Mouse (Mus musculus): Measurements from ENCODE around the gene Nop16.
A peak's percentile ranks its signal among the peaks of the same experiment; 100 is the strongest.

Gene Nop16

GRCm38 (mm10) chr13:54596107-54596690 lies 6.3 kb upstream of the Nop16 start:
- no peak for DNase-seq

GRCm38 (mm10) chr13:54593617-54594016 lies 3.7 kb upstream of the Nop16 start:
- DNase-seq = no peak

- DNase-seq = peak; percentile 52
Observed at GRCm38 (mm10) chr13:54591776-54592356, 2.0 kb upstream of the Nop16 start.

GRCm38 (mm10) chr13:54589414-54589995 lies 385 bp downstream of the Nop16 start:
- no peak for DNase-seq

GRCm38 (mm10) chr13:54585831-54586230 lies 4.1 kb downstream of the Nop16 start:
- no peak for DNase-seq

GRCm38 (mm10) chr13:54582860-54583259 lies 7.0 kb downstream of the Nop16 start:
- no peak for DNase-seq

GRCm38 (mm10) chr13:54582126-54582525 lies 7.8 kb downstream of the Nop16 start:
- DNase-seq = no peak

- DNase-seq = no peak
Observed at GRCm38 (mm10) chr13:54581385-54581784, 8.5 kb downstream of the Nop16 start.

GRCm38 (mm10) chr13:54577652-54578507 lies 12.0 kb downstream of the Nop16 start:
- no peak for DNase-seq

GRCm38 (mm10) chr13:54575489-54575888 lies 14.4 kb downstream of the Nop16 start:
- DNase-seq = no peak

GRCm38 (mm10) chr13:54574854-54575481 lies 14.9 kb downstream of the Nop16 start, which contains the start of gene Arl10:
Gene Arl10 (plus strand): TSS chr13:54575015.
- DNase-seq = peak; percentile 65

GRCm38 (mm10) chr13:54572621-54573020 lies 17.3 kb downstream of the Nop16 start:
- no peak for DNase-seq

GRCm38 (mm10) chr13:54571637-54572036 lies 18.3 kb downstream of the Nop16 start:
- DNase-seq = no peak

GRCm38 (mm10) chr13:54570736-54571135 lies 19.2 kb downstream of the Nop16 start:
- no peak for DNase-seq

GRCm38 (mm10) chr13:54569282-54569681 lies 20.6 kb downstream of the Nop16 start:
- DNase-seq = no peak

- DNase-seq = no peak
Observed at GRCm38 (mm10) chr13:54568380-54568779, 21.5 kb downstream of the Nop16 start.

- DNase-seq = peak; percentile 81
Observed at GRCm38 (mm10) chr13:54565594-54566345, 24.1 kb downstream of the Nop16 start.

GRCm38 (mm10) chr13:54565201-54565581 lies 24.7 kb downstream of the Nop16 start, which contains the start of gene 4833439L19Rik:
Gene 4833439L19Rik (minus strand): TSS chr13:54565435.
- peak; percentile 93 for DNase-seq

GRCm38 (mm10) chr13:54564232-54565200 lies 25.4 kb downstream of the Nop16 start:
- DNase-seq = no peak

- no peak for DNase-seq
Observed at GRCm38 (mm10) chr13:54562562-54562961, 27.3 kb downstream of the Nop16 start.

- DNase-seq = peak; percentile 15
Observed at GRCm38 (mm10) chr13:54560608-54561007, 29.3 kb downstream of the Nop16 start.
